Mouse (Mus musculus) limb, embryonic 10.5 days (tissue): ENCODE results near the gene Nt5dc3. TPM values are rescaled to one million over a fixed set of nuclear protein-coding genes. Genes with fewer than 3 reads are reported as not detected.

Experiments
- DNase-seq: peaks from one replicate; pipeline ENCODE4 v3.0.0-alpha.2; 2017; ENCODE audit warnings: low spot score
- H3K27ac ChIP-seq: fragments of 300-500 bp; sonication (generic); 2 replicates; pipeline ENCODE4 v1.5.1; 2016; ENCODE audit warnings: mild to moderate bottlenecking
- H3K27me3 ChIP-seq: fragments of 300-500 bp; sonication (generic); 2 replicates; pipeline ENCODE4 v1.6.1; 2016; ENCODE audit warnings: low read depth, mild to moderate bottlenecking; ENCODE audit not compliant: poor library complexity, severe bottlenecking
- H3K36me3 ChIP-seq: fragments of 300-500 bp; sonication (generic); 2 replicates; pipeline ENCODE4 v1.6.1; 2016; ENCODE audit warnings: mild to moderate bottlenecking, moderate library complexity
- H3K4me1 ChIP-seq: fragments of 300-500 bp; sonication (generic); 2 replicates; pipeline ENCODE4 v1.6.1; 2016
- H3K4me3 ChIP-seq: fragments of 300-500 bp; sonication (generic); 2 replicates; pipeline ENCODE4 v1.5.1; 2016; ENCODE audit warnings: mild to moderate bottlenecking, moderate library complexity
- H3K9me3 ChIP-seq: fragments of 300-500 bp; sonication (generic); replicated peaks from 2 replicates; pipeline ENCODE4 v1.6.1; 2016; ENCODE audit warnings: mild to moderate bottlenecking
- WGBS: fragments of 180-500 bp; shearing (Covaris S2); methylation state at CpG from one replicate; pipeline ENCODE4 v1.1.7; 2016; 5-methylcytosine and 5-hydroxymethylcytosine counted together
- polyA plus RNA-seq: library from polyadenylated mRNA; unstranded; fragments of >200 nt; fragmentation: Nextera tagmentation; extraction: Ambion mirVana; gene quantifications from 2 replicates; pipeline ENCODE4 v1.2.1, GENCODE M21; 2016

Gene Nt5dc3
- polyA plus RNA-seq, 1 experiment from 2014 or later = 0.53 TPM

- no peaks in the 10 kb centered on the region for H3K27me3 ChIP-seq
- H3K4me3 ChIP-seq = no peak within 1 kb of the TSS
- DNase-seq = no peak
- H3K36me3 ChIP-seq = no peaks in the 10 kb centered on the region
- 89% methylated on average over 5 of the region's 5 CpGs for WGBS
- H3K27ac ChIP-seq = no peak within 1 kb of the TSS
- H3K9me3 ChIP-seq = no peaks in the 10 kb centered on the region
- H3K4me1 ChIP-seq = peaks cover 15% of the 10 kb centered on the region
These were observed 15.1 kb upstream of the Nt5dc3 start, which contains the start of gene Gm49358 for GRCm38 (mm10) chr10:86763672-86764071. Gene Gm49358, plus strand, starts transcription at chr10:86763972.

GRCm38 (mm10) chr10:86765344-86765966, 13.3 kb upstream of the Nt5dc3 start:
- no peaks in the 10 kb centered on the region for H3K27me3 ChIP-seq
- H3K27ac ChIP-seq = no peak overlapping the region
- H3K36me3 ChIP-seq = no peaks in the 10 kb centered on the region
- no peak overlapping the region for H3K4me3 ChIP-seq
- 87% methylated on average over 4 of the region's 4 CpGs for WGBS
- H3K4me1 ChIP-seq = peaks cover 15% of the 10 kb centered on the region
- no peaks in the 10 kb centered on the region for H3K9me3 ChIP-seq
- no peak for DNase-seq

GRCm38 (mm10) chr10:86769216-86769615, 9.6 kb upstream of the Nt5dc3 start:
- no peaks in the 10 kb centered on the region for H3K36me3 ChIP-seq
- no peaks in the 10 kb centered on the region for H3K4me1 ChIP-seq
- no peak overlapping the region for H3K27ac ChIP-seq
- H3K27me3 ChIP-seq = no peaks in the 10 kb centered on the region
- no peak for DNase-seq
- no peak overlapping the region for H3K4me3 ChIP-seq
- WGBS = 73% methylated on average over 5 of the region's 5 CpGs
- no peaks in the 10 kb centered on the region for H3K9me3 ChIP-seq

- Histone ChIP-seq H3K9me3 (no peaks in the 10 kb centered on the region), H3K36me3 (no peaks in the 10 kb centered on the region), H3K27me3 (no peaks in the 10 kb centered on the region), H3K4me1 (no peaks in the 10 kb centered on the region), H3K4me3 (no peak overlapping the region), H3K27ac (no peak overlapping the region)
- 54% methylated on average over 4 of the region's 4 CpGs for whole genome bisulfite sequencing
- no peak for DNase-seq
These were observed 9.0 kb upstream of the Nt5dc3 start for GRCm38 (mm10) chr10:86769797-86770196.

GRCm38 (mm10) chr10:86771701-86772100, 7.1 kb upstream of the Nt5dc3 start:
- Histone ChIP-seq H3K4me1 (peaks cover 5% of the 10 kb centered on the region), H3K9me3 (no peaks in the 10 kb centered on the region), H3K27ac (no peak overlapping the region), H3K27me3 (no peaks in the 10 kb centered on the region), H3K36me3 (no peaks in the 10 kb centered on the region), H3K4me3 (no peak overlapping the region)
- WGBS = 77% methylated on average over 5 of the region's 5 CpGs
- DNase-seq = no peak

- Histone ChIP-seq H3K27ac (no peak overlapping the region), H3K27me3 (no peaks in the 10 kb centered on the region), H3K4me1 (peaks cover 9% of the 10 kb centered on the region), H3K4me3 (no peak overlapping the region), H3K36me3 (no peaks in the 10 kb centered on the region), H3K9me3 (no peaks in the 10 kb centered on the region)
- 73% methylated on average over 6 of the region's 6 CpGs for WGBS
- DNase-seq = no peak
These were observed 6.6 kb upstream of the Nt5dc3 start for GRCm38 (mm10) chr10:86772231-86772631.

- Histone ChIP-seq H3K9me3 (no peaks in the 10 kb centered on the region), H3K4me1 (peaks cover 19% of the 10 kb centered on the region), H3K36me3 (no peaks in the 10 kb centered on the region), H3K4me3 (no peak overlapping the region), H3K27ac (no peak overlapping the region), H3K27me3 (no peaks in the 10 kb centered on the region)
- 26% methylated on average over 4 of the region's 4 CpGs for WGBS
- no peak for DNase-seq
These were observed 5.4 kb upstream of the Nt5dc3 start for GRCm38 (mm10) chr10:86773360-86773759.

- 69% methylated on average over 9 of the region's 9 CpGs for WGBS
- Histone ChIP-seq H3K4me3 (no peak overlapping the region), H3K4me1 (peaks cover 35% of the 10 kb centered on the region), H3K27ac (no peak overlapping the region), H3K36me3 (no peaks in the 10 kb centered on the region), H3K27me3 (peaks cover 22% of the 10 kb centered on the region), H3K9me3 (no peaks in the 10 kb centered on the region)
- no peak for DNase-seq
These were observed 2.5 kb upstream of the Nt5dc3 start for GRCm38 (mm10) chr10:86776281-86776680.

- H3K9me3 ChIP-seq = no peaks in the 10 kb centered on the region
- peaks cover 48% of the 10 kb centered on the region for H3K4me1 ChIP-seq
- peak overlapping the region; percentile 84 for H3K27ac ChIP-seq
- 42% methylated on average over 19 of the region's 19 CpGs for WGBS
- H3K36me3 ChIP-seq = no peaks in the 10 kb centered on the region
- DNase-seq = no peak
- peak overlapping the region; percentile 76 for H3K4me3 ChIP-seq
- H3K27me3 ChIP-seq = peaks cover 22% of the 10 kb centered on the region
These were observed 1.0 kb upstream of the Nt5dc3 start for GRCm38 (mm10) chr10:86777614-86778319.

GRCm38 (mm10) chr10:86779117-86779755, 431 bp downstream of the Nt5dc3 start:
- peak overlapping the region; percentile 84 for H3K27ac ChIP-seq
- no peaks in the 10 kb centered on the region for H3K9me3 ChIP-seq
- peak; percentile 53 for DNase-seq
- peaks cover 48% of the 10 kb centered on the region for H3K4me1 ChIP-seq
- no peaks in the 10 kb centered on the region for H3K36me3 ChIP-seq
- whole genome bisulfite sequencing = under 1% methylated on average over 47 of the region's 58 CpGs
- H3K27me3 ChIP-seq = peaks cover 22% of the 10 kb centered on the region
- peak overlapping the region; percentile 76 for H3K4me3 ChIP-seq

- H3K4me3 ChIP-seq = peak overlapping the region; percentile 76
- WGBS = 18% methylated on average over 12 of the region's 12 CpGs
- H3K9me3 ChIP-seq = no peaks in the 10 kb centered on the region
- H3K4me1 ChIP-seq = peaks cover 48% of the 10 kb centered on the region
- no peak overlapping the region for H3K27ac ChIP-seq
- H3K27me3 ChIP-seq = peaks cover 22% of the 10 kb centered on the region
- no peak for DNase-seq
- no peaks in the 10 kb centered on the region for H3K36me3 ChIP-seq
These were observed 1.2 kb downstream of the Nt5dc3 start for GRCm38 (mm10) chr10:86779816-86780500.

- H3K27me3 ChIP-seq = peaks cover 22% of the 10 kb centered on the region
- H3K27ac ChIP-seq = no peak overlapping the region
- H3K4me3 ChIP-seq = no peak overlapping the region
- H3K4me1 ChIP-seq = peaks cover 43% of the 10 kb centered on the region
- WGBS = 34% methylated on average over 5 of the region's 5 CpGs
- no peak for DNase-seq
- H3K36me3 ChIP-seq = no peaks in the 10 kb centered on the region
- no peaks in the 10 kb centered on the region for H3K9me3 ChIP-seq
These were observed 2.8 kb downstream of the Nt5dc3 start for GRCm38 (mm10) chr10:86781641-86782040.

- Histone ChIP-seq H3K4me1 (peaks cover 36% of the 10 kb centered on the region), H3K27me3 (peaks cover 22% of the 10 kb centered on the region), H3K4me3 (no peak overlapping the region), H3K36me3 (no peaks in the 10 kb centered on the region), H3K27ac (no peak overlapping the region), H3K9me3 (no peaks in the 10 kb centered on the region)
- WGBS = 73% methylated on average over 5 of the region's 5 CpGs
- no peak for DNase-seq
These were observed 3.9 kb downstream of the Nt5dc3 start for GRCm38 (mm10) chr10:86782656-86783055.
